Mouse (Mus musculus): Measurements from ENCODE around the gene Rho.

Gene Rho

GRCm38 (mm10) chr6:115931639-115932038, at the start of gene Rho:
TSS of gene Rho (plus strand) at chr6:115931748.
- in situ Hi-C loops (cut with MseI, MboI): no loop called here

- in situ Hi-C loops (cut with MseI, MboI): no loop called here
Measured at GRCm38 (mm10) chr6:115884018-115884417, 47.5 kb upstream of the Rho start.

- in situ Hi-C loops (cut with MseI, MboI): loop anchor here in 1 of 2 experiments (5.0 kb wide), 1 partner anchor 120 kb away; no protein-coding TSS in a partner anchor
Measured at GRCm38 (mm10) chr6:115886894-115887293, 44.7 kb upstream of the Rho start.

GRCm38 (mm10) chr6:115888296-115888695, 43.3 kb upstream of the Rho start:
- in situ Hi-C loops (cut with MseI, MboI): loop anchor here in 1 of 2 experiments (5.0 kb wide), 1 partner anchor 119 kb away; no protein-coding TSS in a partner anchor

- in situ Hi-C loops (cut with MseI, MboI): loop anchor here (10.0 kb wide), 2 partner anchors 234 to 244 kb away; no protein-coding TSS in a partner anchor
Measured at GRCm38 (mm10) chr6:115890601-115891000, 40.9 kb upstream of the Rho start.

GRCm38 (mm10) chr6:115891061-115891460, 40.5 kb upstream of the Rho start:
- in situ Hi-C loops (cut with MseI, MboI): loop anchor here (10.0 kb wide), 2 partner anchors 234 to 244 kb away; no protein-coding TSS in a partner anchor

- in situ Hi-C loops (cut with MseI, MboI): loop anchor here (10.0 kb wide), 2 partner anchors 233 to 243 kb away; no protein-coding TSS in a partner anchor
Measured at GRCm38 (mm10) chr6:115891497-115892061, 40.0 kb upstream of the Rho start.

- in situ Hi-C loops (cut with MseI, MboI): loop anchor here (10.0 kb wide), 2 partner anchors 232 to 242 kb away; no protein-coding TSS in a partner anchor
Measured at GRCm38 (mm10) chr6:115892363-115892762, 39.2 kb upstream of the Rho start.

- in situ Hi-C loops (cut with MseI, MboI): loop anchor here (10.0 kb wide), 2 partner anchors 228 to 238 kb away; no protein-coding TSS in a partner anchor
Measured at GRCm38 (mm10) chr6:115896346-115896745, 35.2 kb upstream of the Rho start.

GRCm38 (mm10) chr6:115897117-115897516, 34.4 kb upstream of the Rho start:
- in situ Hi-C loops (cut with MseI, MboI): loop anchor here (10.0 kb wide), 2 partner anchors 228 to 238 kb away; no protein-coding TSS in a partner anchor

GRCm38 (mm10) chr6:115897926-115898520, 33.5 kb upstream of the Rho start:
- in situ Hi-C loops (cut with MseI, MboI): loop anchor here (10.0 kb wide), 2 partner anchors 227 to 237 kb away; no protein-coding TSS in a partner anchor

GRCm38 (mm10) chr6:115901062-115901461, 30.5 kb upstream of the Rho start:
- in situ Hi-C loops (cut with MseI, MboI): loop anchor here in 1 of 2 experiments (5.0 kb wide), 1 partner anchor 106 kb away; no protein-coding TSS in a partner anchor

GRCm38 (mm10) chr6:115901489-115901931, 30.0 kb upstream of the Rho start:
- in situ Hi-C loops (cut with MseI, MboI): loop anchor here in 1 of 2 experiments (5.0 kb wide), 1 partner anchor 106 kb away; no protein-coding TSS in a partner anchor

GRCm38 (mm10) chr6:115902545-115902944, 29.0 kb upstream of the Rho start:
- in situ Hi-C loops (cut with MseI, MboI): loop anchor here in 1 of 2 experiments (5.0 kb wide), 1 partner anchor 105 kb away; no protein-coding TSS in a partner anchor

GRCm38 (mm10) chr6:115905568-115905967, 26.0 kb upstream of the Rho start:
- in situ Hi-C loops (cut with MseI, MboI): no loop called here

GRCm38 (mm10) chr6:115906455-115906854, 25.1 kb upstream of the Rho start:
- in situ Hi-C loops (cut with MseI, MboI): no loop called here

GRCm38 (mm10) chr6:115906871-115907270, 24.7 kb upstream of the Rho start:
- in situ Hi-C loops (cut with MseI, MboI): no loop called here

GRCm38 (mm10) chr6:115908421-115908982, 23.0 kb upstream of the Rho start:
- in situ Hi-C loops (cut with MseI, MboI): no loop called here

GRCm38 (mm10) chr6:115909052-115909451, 22.5 kb upstream of the Rho start:
- in situ Hi-C loops (cut with MseI, MboI): no loop called here

GRCm38 (mm10) chr6:115909940-115910339, 21.6 kb upstream of the Rho start:
- in situ Hi-C loops (cut with MseI, MboI): no loop called here

GRCm38 (mm10) chr6:115911763-115912162, 19.8 kb upstream of the Rho start:
- in situ Hi-C loops (cut with MseI, MboI): no loop called here

- in situ Hi-C loops (cut with MseI, MboI): no loop called here
Measured at GRCm38 (mm10) chr6:115913482-115913881, 18.1 kb upstream of the Rho start.

All from mouse trophoblast stem cell (cell line).